Mouse (Mus musculus): ENCODE results near the gene L3mbtl4. TPM values are rescaled to one million over a fixed set of nuclear protein-coding genes. Genes with fewer than 3 reads are reported as not detected.

The L3mbtl4 gene
- polyA plus RNA-seq, 1 experiment from 2014 or later = 0.84 TPM

GRCm38 (mm10) chr17:68793741-68794140, 520.1 kb downstream of the L3mbtl4 start:
- H3K27ac ChIP-seq (ENCODE audit: low read length) = no peak overlapping the region
- no peak for ATAC-seq (ENCODE audit: low FRiP score, low TSS enrichment)
- H3K36me3 ChIP-seq (ENCODE audit: insufficient read depth, low read length) = no peaks in the 10 kb centered on the region
- no peak overlapping the region for H3K4me2 ChIP-seq (replicated peaks; ENCODE audit: low read depth, low read length)
- H3K9me3 ChIP-seq (ENCODE audit: low read length) = no peaks in the 10 kb centered on the region; the same call in 1 of the 2 replicates
- 86% methylated on average over 4 of the region's 4 CpGs for WGBS
- H3K27me3 ChIP-seq (ENCODE audit: insufficient read depth, low read length) = no peaks in the 10 kb centered on the region
- no peak overlapping the region for H3K9ac ChIP-seq (replicated peaks; ENCODE audit: low read length)
- H3K4me1 ChIP-seq (ENCODE audit: insufficient read depth, low read length) = no peaks in the 10 kb centered on the region
- no peak overlapping the region for H3K4me3 ChIP-seq (ENCODE audit: low read length)

- WGBS = 86% methylated on average over 6 of the region's 6 CpGs
- no peak within 1 kb of the TSS for H3K4me2 ChIP-seq (replicated peaks; ENCODE audit: low read depth, low read length)
- no peaks in the 10 kb centered on the region for H3K27me3 ChIP-seq (ENCODE audit: insufficient read depth, low read length)
- no peaks in the 10 kb centered on the region for H3K4me1 ChIP-seq (ENCODE audit: insufficient read depth, low read length)
- H3K4me3 ChIP-seq (ENCODE audit: low read length) = no peak within 1 kb of the TSS
- H3K9ac ChIP-seq (replicated peaks; ENCODE audit: low read length) = no peak within 1 kb of the TSS
- no peak for ATAC-seq (ENCODE audit: low FRiP score, low TSS enrichment)
- H3K27ac ChIP-seq (ENCODE audit: low read length) = no peak within 1 kb of the TSS
- no peaks in the 10 kb centered on the region for H3K9me3 ChIP-seq (ENCODE audit: low read length)
- no peaks in the 10 kb centered on the region for H3K36me3 ChIP-seq (ENCODE audit: insufficient read depth, low read length)
Observed at GRCm38 (mm10) chr17:68826323-68826722, 552.7 kb downstream of the L3mbtl4 start, which contains the start of gene Tmem200c. Gene Tmem200c, plus strand, starts transcription at chr17:68826623.

Measured in kidney, embryonic 16.5 days (tissue).